Mouse (Mus musculus) leukemia stem cell, adult 10-12 weeks (primary cell): Measurements from ENCODE around the gene Ffar2. TPM values are rescaled to one million over a fixed set of nuclear protein-coding genes. Genes with fewer than 3 reads are reported as not detected.

Experiments used
- polyA plus RNA-seq: library from polyadenylated mRNA; stranded (reverse); fragments of >175 nt; gene quantifications from 2 replicates; pipeline ENCODE4 v1.2.3, GENCODE M21; 2012; ENCODE audit warnings: low replicate concordance

Gene Ffar2
- 0.46 and 5.5 TPM in 2 replicates for polyA plus RNA-seq

GRCm38 (mm10) chr7:30823675-30824074 is at the start of gene Ffar2:
Gene Ffar2, minus strand, starts transcription at chr7:30823775.

GRCm38 (mm10) chr7:30861464-30861863 is 37.9 kb upstream of the Ffar2 start, which contains the start of gene Ffar1:
Gene Ffar1, minus strand, starts transcription at chr7:30861564.

DNA sequence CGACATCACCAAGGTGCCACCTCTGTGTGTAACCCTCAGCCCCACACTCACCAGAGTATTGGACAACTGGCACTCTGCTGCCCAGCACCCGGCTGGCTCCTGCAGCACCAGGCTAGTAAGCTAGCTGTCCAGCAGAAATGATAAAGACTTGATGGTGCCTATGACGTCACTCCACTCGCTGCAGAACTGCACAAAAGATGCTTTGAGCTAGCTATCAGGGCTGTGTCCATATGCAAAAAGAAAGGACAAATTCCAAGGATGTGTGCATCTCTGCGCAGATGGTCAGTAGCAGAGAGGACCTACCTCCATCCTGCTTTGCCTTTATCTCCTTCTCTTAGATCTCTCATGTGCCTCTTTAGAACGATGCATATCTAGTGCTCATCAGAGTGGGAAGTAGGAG is 32.5 kb upstream of the Ffar2 start, which contains the start of gene Ffar3:
Gene Ffar3 (minus strand): TSS at position 101 of the 400 bp plus-strand sequence.

DNA sequence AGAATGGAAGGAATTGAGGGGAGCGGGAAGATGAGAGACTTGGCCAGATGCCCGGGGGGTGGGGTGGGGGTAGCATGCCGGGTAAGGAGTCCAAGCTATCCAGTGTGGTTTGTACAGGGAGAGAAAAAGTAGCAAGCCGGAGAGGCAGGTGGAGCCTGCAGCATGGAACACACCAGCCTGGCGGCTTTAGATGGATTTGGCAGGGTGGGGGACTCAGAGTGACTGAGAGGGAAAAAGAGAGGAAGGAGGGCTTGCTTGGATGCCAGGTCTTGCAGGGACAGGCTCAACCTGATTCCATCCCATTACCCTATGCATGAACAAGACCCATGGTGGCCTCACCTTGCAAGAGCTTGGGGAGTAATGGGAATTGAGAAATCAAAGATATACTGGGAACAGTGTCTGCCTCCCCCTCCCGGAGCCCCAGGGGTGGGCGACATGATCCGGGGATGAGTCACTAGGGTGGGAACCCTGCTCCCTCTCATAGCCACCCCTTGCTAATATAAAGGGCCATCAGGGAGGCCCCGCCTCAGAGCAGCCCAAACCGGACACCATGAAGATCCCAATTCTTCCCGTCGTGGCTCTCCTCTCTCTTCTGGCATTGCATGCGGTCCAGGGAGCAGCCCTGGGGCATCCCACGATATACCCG is 36.1 kb downstream of the Ffar2 start, which contains the start of gene Krtdap:
Gene Krtdap (plus strand): TSS at position 520 of the 646 bp plus-strand sequence.

Other genes with a start within 250 kb of the Ffar2 start
- 143 and 153 TPM in 2 replicates for gene Kmt2b, start 235.0 kb downstream of the Ffar2 start, polyA plus RNA-seq
- 133 and 177 TPM in 2 replicates for gene Zbtb32, start 224.9 kb downstream of the Ffar2 start, polyA plus RNA-seq
- 1.3 TPM in 1 of 2 replicates, not detected in the other for gene Upk1a, start 210.9 kb downstream of the Ffar2 start, polyA plus RNA-seq
- gene Cox6b1, start 197.6 kb downstream of the Ffar2 start, polyA plus RNA-seq = 47.1 and 83.9 TPM in 2 replicates
- gene Etv2, start 187.9 kb downstream of the Ffar2 start, polyA plus RNA-seq = 0.35 TPM in 1 of 2 replicates, not detected in the other
- 329 and 344 TPM in 2 replicates for gene Rbm42, start 173.5 kb downstream of the Ffar2 start, polyA plus RNA-seq
- gene Haus5, start 158.8 kb downstream of the Ffar2 start, polyA plus RNA-seq = 7.2 and 44.1 TPM in 2 replicates
- not detected in 2 replicates for gene Pmis2, start 152.2 kb downstream of the Ffar2 start, polyA plus RNA-seq
- gene 2200002J24Rik, start 124.8 kb downstream of the Ffar2 start, polyA plus RNA-seq = not detected in 2 replicates
- gene Atp4a, start 111.6 kb downstream of the Ffar2 start, polyA plus RNA-seq = 0.20 TPM in 1 of 2 replicates, not detected in the other
- 134 and 143 TPM in 2 replicates for gene Tmem147, start 94.2 kb downstream of the Ffar2 start, polyA plus RNA-seq
- gene Gapdhs, start 80.1 kb downstream of the Ffar2 start, polyA plus RNA-seq = not detected in 2 replicates
- gene Sbsn, start 72.3 kb downstream of the Ffar2 start, polyA plus RNA-seq = 0.48 TPM in 1 of 2 replicates, not detected in the other
- not detected in 2 replicates for gene Dmkn, start 60.0 kb downstream of the Ffar2 start, polyA plus RNA-seq
- gene Krtdap, start 35.9 kb downstream of the Ffar2 start, polyA plus RNA-seq = not detected in 2 replicates
- gene Ffar3, start 32.4 kb upstream of the Ffar2 start, polyA plus RNA-seq = not detected in 2 replicates
- 3.9 and 5.1 TPM in 2 replicates for gene Ffar1, start 37.8 kb upstream of the Ffar2 start, polyA plus RNA-seq
- 11.3 and 33.3 TPM in 2 replicates for gene Cd22, start 56.6 kb upstream of the Ffar2 start, polyA plus RNA-seq
- 0.84 and 1.1 TPM in 2 replicates for gene Mag, start 91.1 kb upstream of the Ffar2 start, polyA plus RNA-seq
- not detected in 2 replicates for gene Hamp2, start 100.9 kb upstream of the Ffar2 start, polyA plus RNA-seq
- gene Hamp, start 120.3 kb upstream of the Ffar2 start, polyA plus RNA-seq = not detected in 2 replicates
- gene Usf2, start 133.0 kb upstream of the Ffar2 start, polyA plus RNA-seq = 142 TPM in 2 replicates
- gene Lsr, start 149.7 kb upstream of the Ffar2 start, polyA plus RNA-seq = 0.94 and 1.5 TPM in 2 replicates
- gene Fam187b, start 150.0 kb upstream of the Ffar2 start, polyA plus RNA-seq = 0.07 TPM in 1 of 2 replicates, not detected in the other
- 153 and 186 TPM in 2 replicates for gene Fxyd5, start 218.7 kb upstream of the Ffar2 start, polyA plus RNA-seq
- gene Fxyd7, start 227.7 kb upstream of the Ffar2 start, polyA plus RNA-seq = not detected in 2 replicates
- gene Fxyd1, start 233.4 kb upstream of the Ffar2 start, polyA plus RNA-seq = 6.3 and 19.0 TPM in 2 replicates
- 0.14 TPM in 1 of 2 replicates, not detected in the other for gene Lgi4, start 235.6 kb upstream of the Ffar2 start, polyA plus RNA-seq